Mouse (Mus musculus): ENCODE results near the gene Ttc24. TPM values are rescaled to one million over a fixed set of nuclear protein-coding genes. Genes with fewer than 3 reads are reported as not detected.

Ttc24 gene
- polyA plus RNA-seq, 1 experiment from 2014 or later: not detected

DNA sequence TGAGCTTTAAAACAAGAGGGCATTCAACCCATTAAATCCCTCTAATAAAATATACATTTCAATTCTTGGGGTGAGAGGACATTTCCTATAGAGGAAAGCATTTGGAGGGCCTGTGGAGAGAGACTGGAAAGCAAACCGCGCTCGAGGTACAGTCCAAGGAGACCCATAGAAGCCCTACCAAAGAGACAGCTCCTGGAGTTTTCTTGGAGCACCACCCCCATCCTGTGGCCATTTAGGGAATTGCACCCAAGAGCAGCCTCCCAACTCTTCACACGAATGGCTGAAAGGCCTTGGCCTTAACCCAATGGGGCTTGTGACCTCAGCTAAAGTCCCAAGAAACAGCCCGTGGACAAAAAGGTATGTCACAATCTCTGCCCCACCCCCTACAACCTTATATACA lies 6.3 kb downstream of the Ttc24 start:
- Histone ChIP-seq H3K4me1 (ENCODE audit: control insufficient read depth, low read depth, low read length) (no peaks in the 10 kb centered on the region), H3K4me2 (ENCODE audit: low read depth, low read length) (no peak overlapping the region), H3K36me3 (ENCODE audit: control insufficient read depth, insufficient read depth) (no peaks in the 10 kb centered on the region), H3K27me3 (ENCODE audit: control insufficient read depth, insufficient read depth, low read depth, low read length) (peaks cover 2% of the 10 kb centered on the region; the same call in 1 of the 2 replicates), H3K9ac (ENCODE audit: low read depth, low read length) (no peak overlapping the region), H3K4me3 (ENCODE audit: low read depth, low read length) (no peak overlapping the region), H3K27ac (ENCODE audit: low read length) (no peak overlapping the region), H3K9me3 (replicated peaks; ENCODE audit: control insufficient read depth, low read length) (no peaks in the 10 kb centered on the region)
- no peak for ATAC-seq (ENCODE audit: low read depth)
- 6% methylated on average over 5 of the region's 5 CpGs for WGBS (ENCODE audit: insufficient replicate concordance)

- Histone ChIP-seq H3K4me1 (ENCODE audit: control insufficient read depth, low read depth, low read length) (no peaks in the 10 kb centered on the region), H3K27ac (ENCODE audit: low read length) (no peak overlapping the region)
- no peak for ATAC-seq (ENCODE audit: low read depth)
Measured at GRCm38 (mm10) chr3:88068386-88068785, 9.7 kb downstream of the Ttc24 start.

DNA sequence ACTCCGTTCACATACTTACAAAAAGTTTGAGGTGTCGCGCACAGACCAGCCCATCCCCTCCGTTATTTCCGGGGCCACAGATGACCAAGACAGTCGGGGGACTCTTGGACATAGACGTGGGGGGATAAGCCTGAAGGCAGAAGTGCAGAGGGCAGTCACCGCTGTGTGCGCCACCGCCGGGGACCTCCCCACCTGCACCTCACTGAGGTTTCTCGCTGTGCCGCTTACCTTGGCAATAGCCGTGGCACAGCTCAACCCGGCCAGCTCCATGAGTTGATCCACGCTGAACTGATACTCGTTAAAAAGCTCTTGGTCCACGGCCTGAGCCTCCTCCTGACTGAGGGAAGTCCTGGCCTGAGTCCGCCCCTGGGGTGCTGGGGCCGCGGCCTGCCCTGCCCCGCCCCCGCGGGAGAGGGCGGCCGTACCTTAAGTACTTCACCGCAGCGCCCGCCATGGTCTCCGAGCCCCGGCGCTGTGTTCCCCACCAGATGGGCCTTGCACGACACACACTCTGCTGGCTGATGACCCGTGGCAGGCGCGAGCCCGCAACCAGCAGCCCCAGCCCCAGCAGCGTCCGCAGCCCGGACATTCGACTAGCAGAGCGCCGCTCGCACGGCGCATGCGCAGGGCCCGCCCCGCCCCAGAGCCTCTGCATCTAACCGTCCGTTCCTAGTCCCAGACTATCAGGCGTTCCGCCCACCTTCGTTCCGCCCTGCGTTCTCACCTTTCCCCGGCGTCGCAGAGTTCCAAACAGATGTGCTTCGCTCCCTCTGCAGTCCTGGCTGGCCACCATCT lies 20.0 kb downstream of the Ttc24 start, which contains the start of gene Naxe:
Naxe (minus strand) TSS at position 594 of the 795 bp plus-strand sequence.
- H3K27ac ChIP-seq (ENCODE audit: low read length): peak within 1 kb of the TSS; percentile 65; the same call in 1 of the 2 replicates
- WGBS (ENCODE audit: insufficient replicate concordance): under 1% methylated on average over 60 of the region's 60 CpGs

More at GRCm38 (mm10) chr3:88068386-88068785, 9.7 kb downstream of the Ttc24 start:
- Histone ChIP-seq H3K27me3 (ENCODE audit: control insufficient read depth, insufficient read depth, low read depth, low read length) (peaks cover 2% of the 10 kb centered on the region; the same call in 1 of the 2 replicates), H3K4me2 (ENCODE audit: low read depth, low read length) (no peak overlapping the region), H3K9ac (ENCODE audit: low read depth, low read length) (no peak overlapping the region), H3K9me3 (replicated peaks; ENCODE audit: control insufficient read depth, low read length) (no peaks in the 10 kb centered on the region), H3K36me3 (ENCODE audit: control insufficient read depth, insufficient read depth) (no peaks in the 10 kb centered on the region), H3K4me3 (ENCODE audit: low read depth, low read length) (no peak overlapping the region)
- 49% methylated on average over 2 of the region's 2 CpGs for WGBS (ENCODE audit: insufficient replicate concordance)

DNA sequence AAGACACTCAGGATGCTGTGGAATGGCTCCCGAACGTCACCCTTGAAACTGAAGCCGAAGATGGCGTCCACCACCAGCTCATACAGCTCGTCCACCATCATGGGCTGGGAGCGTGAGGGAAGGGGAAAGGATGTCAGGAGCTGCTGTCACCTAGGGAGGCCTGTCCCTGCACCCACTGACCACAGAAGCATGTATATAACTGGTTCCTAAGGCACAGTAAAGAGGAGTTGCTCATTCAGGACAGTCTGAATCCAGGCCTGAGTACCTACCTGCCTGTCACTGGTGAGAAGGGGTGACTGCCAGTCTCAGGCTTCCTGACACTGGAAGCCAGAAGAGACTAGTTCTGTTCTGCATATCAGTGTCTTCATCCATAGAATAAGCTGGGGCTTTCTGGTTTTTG lies 21.1 kb downstream of the Ttc24 start:
- H3K27me3 ChIP-seq (ENCODE audit: control insufficient read depth, insufficient read depth, low read depth, low read length): no peaks in the 10 kb centered on the region
- H3K4me1 ChIP-seq (ENCODE audit: control insufficient read depth, low read depth, low read length): peaks cover 13% of the 10 kb centered on the region
- 71% methylated on average over 6 of the region's 6 CpGs for WGBS (ENCODE audit: insufficient replicate concordance)
- H3K4me3 ChIP-seq (ENCODE audit: low read depth, low read length): no peak overlapping the region
- ATAC-seq (ENCODE audit: low read depth): no peak
- no peak overlapping the region for H3K9ac ChIP-seq (ENCODE audit: low read depth, low read length)
- H3K27ac ChIP-seq (ENCODE audit: low read length): no peak overlapping the region
- H3K36me3 ChIP-seq (ENCODE audit: control insufficient read depth, insufficient read depth): no peaks in the 10 kb centered on the region; the same call in none of the 2 replicates
- 0 out of 2 replicates have a peak overlapping the region, but pooled peaks have one; percentile 86 for H3K4me2 ChIP-seq (ENCODE audit: low read depth, low read length)
- no peaks in the 10 kb centered on the region for H3K9me3 ChIP-seq (replicated peaks; ENCODE audit: control insufficient read depth, low read length)

More for the DNA sequence above, 20.0 kb downstream of the Ttc24 start, which contains the start of gene Naxe:
- Histone ChIP-seq H3K27me3 (ENCODE audit: control insufficient read depth, insufficient read depth, low read depth, low read length) (no peaks in the 10 kb centered on the region), H3K9ac (ENCODE audit: low read depth, low read length) (peak within 1 kb of the TSS; percentile 82), H3K4me1 (ENCODE audit: control insufficient read depth, low read depth, low read length) (peaks cover 13% of the 10 kb centered on the region), H3K9me3 (replicated peaks; ENCODE audit: control insufficient read depth, low read length) (no peaks in the 10 kb centered on the region), H3K4me2 (ENCODE audit: low read depth, low read length) (peak within 1 kb of the TSS; percentile 86), H3K4me3 (ENCODE audit: low read depth, low read length) (peak within 1 kb of the TSS; percentile 85), H3K36me3 (ENCODE audit: control insufficient read depth, insufficient read depth) (no peaks in the 10 kb centered on the region; the same call in 1 of the 2 replicates)
- ATAC-seq (ENCODE audit: low read depth): peak; percentile 96

DNA sequence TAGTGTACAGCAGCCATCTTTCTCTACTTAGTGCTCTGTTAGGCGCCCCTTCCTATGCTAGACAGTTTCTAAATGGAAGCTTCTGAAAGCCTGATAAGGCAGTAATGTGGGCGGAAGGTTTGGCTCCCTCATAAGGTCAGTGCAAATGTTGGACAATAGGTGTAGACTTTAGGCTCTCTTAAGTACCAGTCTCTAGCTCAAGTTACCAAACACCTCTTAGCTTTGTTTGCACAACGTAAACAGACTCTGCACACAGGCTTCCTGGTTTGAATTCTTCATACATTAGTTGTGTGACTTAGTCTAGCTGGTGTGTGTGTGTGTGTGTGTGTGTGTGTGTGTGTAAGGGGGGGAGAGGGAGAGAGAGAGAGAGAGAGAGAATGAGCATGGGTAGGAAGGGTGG lies 28.6 kb downstream of the Ttc24 start:
- 49% methylated on average over 3 of the region's 3 CpGs for WGBS (ENCODE audit: insufficient replicate concordance)
- Histone ChIP-seq H3K4me3 (ENCODE audit: low read depth, low read length) (no peak overlapping the region), H3K4me2 (ENCODE audit: low read depth, low read length) (no peak overlapping the region), H3K27me3 (ENCODE audit: control insufficient read depth, insufficient read depth, low read depth, low read length) (no peaks in the 10 kb centered on the region), H3K9ac (ENCODE audit: low read depth, low read length) (no peak overlapping the region), H3K9me3 (replicated peaks; ENCODE audit: control insufficient read depth, low read length) (no peaks in the 10 kb centered on the region), H3K27ac (ENCODE audit: low read length) (no peak overlapping the region), H3K36me3 (ENCODE audit: control insufficient read depth, insufficient read depth) (no peaks in the 10 kb centered on the region; the same call in none of the 2 replicates), H3K4me1 (ENCODE audit: control insufficient read depth, low read depth, low read length) (no peaks in the 10 kb centered on the region; the same call in 1 of the 2 replicates)
- ATAC-seq (ENCODE audit: low read depth): no peak

DNA sequence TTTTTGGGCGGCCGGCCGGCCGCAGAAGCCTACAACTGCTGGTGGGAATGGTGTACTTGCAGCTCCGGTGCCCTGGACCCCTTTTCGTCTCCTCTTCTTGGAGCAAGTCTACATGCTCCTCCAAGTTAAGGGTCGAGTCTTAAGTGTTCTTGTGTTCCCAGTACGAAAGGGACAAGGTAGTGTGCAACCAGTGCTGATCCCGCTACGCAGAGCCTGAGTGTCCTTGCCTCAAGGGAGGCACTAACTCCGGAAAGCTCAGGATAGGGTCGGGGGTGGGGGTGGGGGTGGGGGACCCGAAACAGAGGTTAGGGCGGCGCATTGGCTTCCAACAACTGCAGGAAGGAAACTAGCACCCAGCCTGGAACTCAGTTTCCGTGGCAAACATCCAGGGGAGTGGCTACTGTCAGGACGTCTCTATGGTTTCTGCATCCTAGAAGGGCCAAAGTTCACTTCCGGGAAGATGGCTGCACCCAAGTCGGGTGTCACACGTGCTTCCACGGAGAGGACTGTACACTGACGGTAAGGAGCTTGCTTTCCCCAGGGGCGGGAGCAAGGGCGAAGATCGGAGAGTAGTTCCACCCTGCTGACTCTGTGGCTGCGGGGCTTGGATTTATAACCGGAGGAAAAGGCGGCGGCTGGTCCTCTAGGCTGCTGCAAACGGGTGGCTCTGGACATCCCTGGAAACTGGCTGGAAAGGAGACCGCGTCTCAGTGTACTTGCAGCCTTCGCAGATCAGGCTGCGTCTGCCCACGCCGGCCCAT lies 35.3 kb downstream of the Ttc24 start, which contains the start of gene Gpatch4:
Gpatch4 (plus strand) TSS at position 448 of the 761 bp plus-strand sequence.
- H3K36me3 ChIP-seq (ENCODE audit: control insufficient read depth, insufficient read depth): no peaks in the 10 kb centered on the region
- 7% methylated on average over 36 of the region's 36 CpGs for WGBS (ENCODE audit: insufficient replicate concordance)
- peak within 1 kb of the TSS; percentile 74 for H3K4me3 ChIP-seq (ENCODE audit: low read depth, low read length)
- peak within 1 kb of the TSS; percentile 55 for H3K9ac ChIP-seq (ENCODE audit: low read depth, low read length)
- peaks cover 9% of the 10 kb centered on the region for H3K4me1 ChIP-seq (ENCODE audit: control insufficient read depth, low read depth, low read length)
- peaks cover 3% of the 10 kb centered on the region for H3K27me3 ChIP-seq (ENCODE audit: control insufficient read depth, insufficient read depth, low read depth, low read length)
- H3K9me3 ChIP-seq (replicated peaks; ENCODE audit: control insufficient read depth, low read length): no peaks in the 10 kb centered on the region
- peak; percentile 94 for ATAC-seq (ENCODE audit: low read depth)
- no peak within 1 kb of the TSS for H3K27ac ChIP-seq (ENCODE audit: low read length)
- H3K4me2 ChIP-seq (ENCODE audit: low read depth, low read length): peak within 1 kb of the TSS; percentile 75

DNA sequence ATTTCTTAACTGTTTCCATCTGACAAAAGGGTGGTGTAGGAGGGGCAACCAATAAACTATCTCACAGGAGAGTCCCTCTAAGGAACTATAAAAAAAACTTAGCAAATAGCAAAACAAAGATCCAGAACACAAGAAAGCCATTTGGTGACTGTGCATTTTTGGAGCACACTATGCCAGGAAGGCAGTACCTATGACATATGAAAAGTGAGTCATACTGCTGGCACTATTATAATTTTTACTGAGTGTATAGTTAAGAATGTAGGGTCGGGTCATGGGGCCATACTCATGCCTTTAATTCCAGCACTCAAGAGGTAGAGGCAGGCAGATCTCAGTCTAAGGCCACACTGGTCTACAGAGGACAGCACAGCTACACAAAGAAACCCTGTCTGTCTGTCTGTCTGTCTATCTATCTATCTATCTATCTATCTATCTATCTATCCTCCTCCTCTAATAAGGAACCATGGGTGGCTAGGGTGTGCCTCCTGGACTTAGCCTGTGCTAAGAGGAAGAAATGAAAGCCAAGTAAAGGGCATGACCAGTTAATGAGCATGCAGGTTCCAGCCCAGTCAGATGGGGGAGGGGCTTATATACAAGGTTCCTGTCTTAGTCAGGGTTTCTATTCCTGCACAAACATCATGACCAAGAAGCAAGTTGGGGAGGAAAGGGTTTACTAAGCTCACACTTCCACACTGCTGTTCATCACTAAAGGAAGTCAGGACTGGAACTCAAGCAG lies 42.4 kb downstream of the Ttc24 start:
- H3K4me2 ChIP-seq (ENCODE audit: low read depth, low read length): no peak overlapping the region
- H3K27me3 ChIP-seq (ENCODE audit: control insufficient read depth, insufficient read depth, low read depth, low read length): peaks cover 18% of the 10 kb centered on the region
- H3K36me3 ChIP-seq (ENCODE audit: control insufficient read depth, insufficient read depth): no peaks in the 10 kb centered on the region
- H3K9ac ChIP-seq (ENCODE audit: low read depth, low read length): no peak overlapping the region
- H3K27ac ChIP-seq (ENCODE audit: low read length): no peak overlapping the region
- ATAC-seq (ENCODE audit: low read depth): no peak
- H3K4me3 ChIP-seq (ENCODE audit: low read depth, low read length): no peak overlapping the region
- no peaks in the 10 kb centered on the region for H3K4me1 ChIP-seq (ENCODE audit: control insufficient read depth, low read depth, low read length)
- 32% methylated on average over 1 of the region's 1 CpGs for WGBS (ENCODE audit: insufficient replicate concordance)
- H3K9me3 ChIP-seq (replicated peaks; ENCODE audit: control insufficient read depth, low read length): no peaks in the 10 kb centered on the region

- Histone ChIP-seq H3K4me2 (ENCODE audit: low read depth, low read length) (no peak overlapping the region), H3K27ac (ENCODE audit: low read length) (no peak overlapping the region), H3K4me3 (ENCODE audit: low read depth, low read length) (no peak overlapping the region), H3K36me3 (ENCODE audit: control insufficient read depth, insufficient read depth) (no peaks in the 10 kb centered on the region), H3K9me3 (replicated peaks; ENCODE audit: control insufficient read depth, low read length) (no peaks in the 10 kb centered on the region), H3K4me1 (ENCODE audit: control insufficient read depth, low read depth, low read length) (no peaks in the 10 kb centered on the region), H3K27me3 (ENCODE audit: control insufficient read depth, insufficient read depth, low read depth, low read length) (peaks cover 25% of the 10 kb centered on the region), H3K9ac (ENCODE audit: low read depth, low read length) (no peak overlapping the region)
- 51% methylated on average over 5 of the region's 5 CpGs for WGBS (ENCODE audit: insufficient replicate concordance)
- no peak for ATAC-seq (ENCODE audit: low read depth)
Measured at GRCm38 (mm10) chr3:88033506-88033905, 44.6 kb downstream of the Ttc24 start.
